Mouse (Mus musculus) limb, embryonic 11.5 days (tissue): ENCODE results near the gene Wdr44. TPM values are rescaled to one million over a fixed set of nuclear protein-coding genes. Genes with fewer than 3 reads are reported as not detected.

Experiments used
- ATAC-seq: fragments of 200-750 bp; cut with Nextera tagmentation; 2 replicates; pipeline ENCODE4 v1.8.0; 2017; ENCODE audit warnings: low read depth; ENCODE audit not compliant: insufficient number of reproducible peaks, low FRiP score, low TSS enrichment
- DNase-seq: peaks from one replicate; pipeline ENCODE4 v3.0.0-alpha.2; 2015; ENCODE audit warnings: low spot score
- H3K27ac ChIP-seq: fragments of 300-500 bp; sonication (generic); replicated peaks from 2 replicates; pipeline ENCODE4 v1.5.1; 2014; ENCODE audit warnings: low read depth, mild to moderate bottlenecking, low read length
- H3K27me3 ChIP-seq: fragments of 300-500 bp; sonication (generic); 2 replicates; pipeline ENCODE4 v1.6.1; 2014; ENCODE audit warnings: mild to moderate bottlenecking, low read length, mixed read lengths; ENCODE audit not compliant: control insufficient read depth, insufficient read depth
- H3K36me3 ChIP-seq: fragments of 300-500 bp; sonication (generic); 2 replicates; pipeline ENCODE4 v1.6.1; 2014; ENCODE audit warnings: mild to moderate bottlenecking, low read length, moderate library complexity, mixed read lengths; ENCODE audit not compliant: control insufficient read depth, insufficient read depth
- H3K4me1 ChIP-seq: fragments of 300-500 bp; sonication (generic); 2 replicates; pipeline ENCODE4 v1.6.1; 2014; ENCODE audit warnings: low read length, mixed read lengths; ENCODE audit not compliant: control insufficient read depth, insufficient read depth
- H3K4me2 ChIP-seq: fragments of 300-500 bp; sonication (generic); 2 replicates; pipeline ENCODE4 v1.6.1; 2014; ENCODE audit warnings: low read depth, mild to moderate bottlenecking, moderate library complexity; ENCODE audit not compliant: severe bottlenecking
- H3K4me3 ChIP-seq: fragments of 300-500 bp; sonication (generic); 2 replicates; pipeline ENCODE4 v1.5.1; 2014; ENCODE audit warnings: low read depth, low read length
- H3K9ac ChIP-seq: fragments of 300-500 bp; sonication (generic); 2 replicates; pipeline ENCODE4 v1.6.1; 2014; ENCODE audit warnings: mild to moderate bottlenecking, low read length
- H3K9me3 ChIP-seq: fragments of 300-500 bp; sonication (generic); 2 replicates; pipeline ENCODE4 v1.6.1; 2016; ENCODE audit warnings: low read length; ENCODE audit not compliant: control insufficient read depth
- WGBS: fragments of 180-500 bp; shearing (Covaris S2); extraction: QIAGEN DNeasy Blood & Tissue Kit; methylation state at CpG from one replicate; pipeline ENCODE4 v1.1.7; 2014; 5-methylcytosine and 5-hydroxymethylcytosine counted together
- polyA plus RNA-seq: library from polyadenylated mRNA; unstranded; fragments of >200 nt; fragmentation: Nextera tagmentation; extraction: Ambion mirVana; gene quantifications from 2 replicates; pipeline ENCODE4 v1.2.1, GENCODE M21; 2014

The Wdr44 gene
- 4.2 and 4.4 TPM in 2 replicates for polyA plus RNA-seq

GRCm38 (mm10) chrX:23692722-23693442 lies at the start of gene Wdr44:
Wdr44 (plus strand) TSS chrX:23693051.
- WGBS: 7% methylated on average over 50 of the region's 51 CpGs
- no peaks in the 10 kb centered on the region for H3K36me3 ChIP-seq
- H3K27ac ChIP-seq: peak within 1 kb of the TSS; percentile 30; the same call in 1 of the 2 replicates
- peak within 1 kb of the TSS; percentile 49 for H3K4me2 ChIP-seq
- no peaks in the 10 kb centered on the region for H3K4me1 ChIP-seq
- peak within 1 kb of the TSS; percentile 43 for H3K4me3 ChIP-seq
- H3K9me3 ChIP-seq: no peaks in the 10 kb centered on the region
- H3K9ac ChIP-seq: peak within 1 kb of the TSS; percentile 55
- ATAC-seq (peak; percentile 99), DNase-seq (peak; percentile 90)
- H3K27me3 ChIP-seq: no peaks in the 10 kb centered on the region

- H3K4me2 ChIP-seq: no peak overlapping the region
- no peaks in the 10 kb centered on the region for H3K9me3 ChIP-seq
- no peaks in the 10 kb centered on the region for H3K4me1 ChIP-seq
- H3K27ac ChIP-seq: no peak overlapping the region
- DNase-seq: no peak
- no peaks in the 10 kb centered on the region for H3K27me3 ChIP-seq
- no peaks in the 10 kb centered on the region for H3K36me3 ChIP-seq
- WGBS: 88% methylated on average over 1 of the region's 1 CpGs
- ATAC-seq: no peak
- H3K9ac ChIP-seq: no peak overlapping the region
- H3K4me3 ChIP-seq: no peak overlapping the region
Observed at GRCm38 (mm10) chrX:23648371-23648770, 44.5 kb upstream of the Wdr44 start.

GRCm38 (mm10) chrX:23662216-23662615 lies 30.6 kb upstream of the Wdr44 start:
- Histone ChIP-seq H3K27ac (no peak overlapping the region), H3K4me1 (no peaks in the 10 kb centered on the region), H3K36me3 (no peaks in the 10 kb centered on the region), H3K4me2 (no peak overlapping the region), H3K4me3 (no peak overlapping the region), H3K9me3 (no peaks in the 10 kb centered on the region), H3K9ac (no peak overlapping the region), H3K27me3 (no peaks in the 10 kb centered on the region)
- 92% methylated on average over 1 of the region's 1 CpGs for WGBS
- DNase-seq (no peak), ATAC-seq (no peak)

- WGBS: 76% methylated on average over 2 of the region's 2 CpGs
- no peak overlapping the region for H3K27ac ChIP-seq
- H3K4me1 ChIP-seq: no peaks in the 10 kb centered on the region
- ATAC-seq (no peak), DNase-seq (no peak)
- H3K4me2 ChIP-seq: no peak overlapping the region
- H3K9ac ChIP-seq: no peak overlapping the region
- H3K9me3 ChIP-seq: no peaks in the 10 kb centered on the region
- H3K36me3 ChIP-seq: no peaks in the 10 kb centered on the region
- no peaks in the 10 kb centered on the region for H3K27me3 ChIP-seq
- no peak overlapping the region for H3K4me3 ChIP-seq
Observed at GRCm38 (mm10) chrX:23673193-23673592, 19.7 kb upstream of the Wdr44 start.

- DNase-seq: no peak
- Histone ChIP-seq H3K36me3 (no peaks in the 10 kb centered on the region), H3K9ac (no peak overlapping the region), H3K4me3 (no peak overlapping the region), H3K4me1 (no peaks in the 10 kb centered on the region), H3K9me3 (no peaks in the 10 kb centered on the region), H3K27ac (no peak overlapping the region), H3K27me3 (no peaks in the 10 kb centered on the region), H3K4me2 (no peak overlapping the region)
- ATAC-seq: no peak
- WGBS: 89% methylated on average over 1 of the region's 1 CpGs
Observed at GRCm38 (mm10) chrX:23675450-23675849, 17.4 kb upstream of the Wdr44 start.

- WGBS: 78% methylated on average over 2 of the region's 2 CpGs
- Histone ChIP-seq H3K27me3 (no peaks in the 10 kb centered on the region), H3K27ac (no peak overlapping the region), H3K4me1 (no peaks in the 10 kb centered on the region), H3K4me3 (no peak overlapping the region), H3K9ac (no peak overlapping the region), H3K9me3 (no peaks in the 10 kb centered on the region), H3K4me2 (no peak overlapping the region), H3K36me3 (no peaks in the 10 kb centered on the region)
- ATAC-seq (no peak), DNase-seq (no peak)
Observed at GRCm38 (mm10) chrX:23676583-23676982, 16.3 kb upstream of the Wdr44 start.

- Histone ChIP-seq H3K9me3 (no peaks in the 10 kb centered on the region), H3K4me2 (no peak overlapping the region), H3K4me1 (no peaks in the 10 kb centered on the region), H3K36me3 (no peaks in the 10 kb centered on the region), H3K27me3 (no peaks in the 10 kb centered on the region), H3K27ac (no peak overlapping the region), H3K4me3 (no peak overlapping the region), H3K9ac (no peak overlapping the region)
- ATAC-seq (no peak), DNase-seq (no peak)
- WGBS: 85% methylated on average over 2 of the region's 2 CpGs
Observed at GRCm38 (mm10) chrX:23677511-23677910, 15.3 kb upstream of the Wdr44 start.

GRCm38 (mm10) chrX:23692336-23692721 lies 522 bp upstream of the Wdr44 start:
- H3K9me3 ChIP-seq: no peaks in the 10 kb centered on the region
- no peak overlapping the region for H3K9ac ChIP-seq
- H3K27ac ChIP-seq: no peak overlapping the region
- H3K4me1 ChIP-seq: no peaks in the 10 kb centered on the region
- H3K4me3 ChIP-seq: peak overlapping the region; percentile 14; the same call in 1 of the 2 replicates
- ATAC-seq (no peak; the same call in 1 of the 2 replicates), DNase-seq (no peak)
- H3K4me2 ChIP-seq: peak overlapping the region; percentile 24; the same call in 1 of the 2 replicates
- WGBS: 14% methylated on average over 5 of the region's 5 CpGs
- no peaks in the 10 kb centered on the region for H3K27me3 ChIP-seq
- H3K36me3 ChIP-seq: no peaks in the 10 kb centered on the region
